Mouse (Mus musculus) MEL (cell line): Measurements from ENCODE around the gene Plin1.

Experiments used
- CTCF ChIP-seq, 3 experiments: IDR thresholded peaks in 2 of 3; conservative IDR thresholded peaks in 1 of 3; 2 replicates each; pipeline ENCODE4 v1.5.1; 2011 to 2012; ENCODE audit warnings: low read length in 3 of 3, low read depth in 2 of 3, mild to moderate bottlenecking in 2 of 3, improper control_type of control experiment in 1 of 3, inconsistent platforms in 1 of 3, mixed read lengths in 1 of 3, moderate library complexity in 1 of 3; ENCODE audit not compliant: control insufficient read depth in 1 of 3, insufficient read depth in 1 of 3, poor library complexity in 1 of 3, severe bottlenecking in 1 of 3
- E2F4 ChIP-seq: IDR thresholded peaks from 2 replicates; pipeline ENCODE4 v1.6.1; 2011; ENCODE audit warnings: low read depth, low read length, improper control_type of control experiment, borderline replicate concordance
- MYC ChIP-seq: IDR thresholded peaks from 2 replicates; pipeline ENCODE4 v1.6.1; 2011; ENCODE audit warnings: low read depth, mild to moderate bottlenecking, low read length, improper control_type of control experiment, moderate library complexity
- POLR2A ChIP-seq, 2 experiments: IDR thresholded peaks; 2 replicates each; pipeline ENCODE4 v1.6.1; 2011 to 2012; ENCODE audit warnings: low read length in 2 of 2, mild to moderate bottlenecking in 2 of 2, control low read depth in 1 of 2, improper control_type of control experiment in 1 of 2, low read depth in 1 of 2, moderate library complexity in 1 of 2; ENCODE audit not compliant: control insufficient read depth in 1 of 2, insufficient read depth in 1 of 2, poor library complexity in 1 of 2
- SIN3A ChIP-seq: IDR thresholded peaks from 2 replicates; pipeline ENCODE4 v1.6.1; 2012; ENCODE audit warnings: low read length, improper control_type of control experiment, inconsistent platforms
- TBP ChIP-seq: IDR thresholded peaks from 2 replicates; pipeline ENCODE4 v1.8.0; 2011; ENCODE audit warnings: low read depth, low read length, improper control_type of control experiment
- ZC3H11A ChIP-seq: IDR thresholded peaks from 2 replicates; pipeline ENCODE4 v1.6.1; 2012; ENCODE audit warnings: low read depth, mild to moderate bottlenecking, inconsistent platforms, low read length, improper control_type of control experiment
- ZKSCAN1 ChIP-seq: IDR thresholded peaks from 2 replicates; pipeline ENCODE4 v1.6.1; 2012; ENCODE audit warnings: low read depth, mild to moderate bottlenecking, inconsistent platforms, low read length, improper control_type of control experiment, moderate library complexity
- ZNF384 ChIP-seq: IDR thresholded peaks from 2 replicates; pipeline ENCODE4 v1.6.1; 2012; ENCODE audit warnings: low read depth, mild to moderate bottlenecking, inconsistent platforms, low read length, improper control_type of control experiment

DNA sequence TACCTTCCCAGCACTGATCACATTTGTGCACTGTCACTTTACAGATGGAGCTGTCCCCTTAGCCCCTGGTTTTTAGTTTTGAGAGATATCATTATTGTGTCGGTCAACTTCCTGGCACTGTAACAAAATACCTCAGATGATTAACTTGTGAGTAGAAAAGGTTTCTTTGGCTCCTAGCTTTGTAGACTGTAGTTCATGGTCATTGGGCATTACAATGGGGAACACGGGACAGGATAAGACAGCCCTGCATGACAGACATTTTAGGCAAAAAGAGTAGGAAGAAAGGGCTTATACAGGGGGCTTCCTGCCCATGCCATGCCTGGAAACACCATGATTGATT lies 49.8 kb upstream of the Plin1 start:
- TF ChIP-seq E2F4 (no peak), ZNF384 (no peak), CTCF (IDR thresholded peaks at IDR 0.05 in 2 of 3, conservative IDR thresholded peaks at IDR 0.05 in 1 of 3; ENCODE audit: control insufficient read depth in 1 of 3, insufficient read depth in 1 of 3, low read depth in 2 of 3, low read length in 3 of 3, poor library complexity in 1 of 3, severe bottlenecking in 1 of 3) (no peak), ZKSCAN1 (no peak), TBP (no peak), POLR2A (IDR thresholded peaks at IDR 0.05; ENCODE audit: control insufficient read depth in 1 of 2, insufficient read depth in 1 of 2, low read depth in 1 of 2, low read length in 2 of 2, poor library complexity in 1 of 2) (no peak), ZC3H11A (no peak), SIN3A (no peak), MYC (no peak)
